Mouse (Mus musculus) urinary bladder, postnatal 14 days (tissue): ENCODE measurements around the gene Ccr1.

Source experiments
- DNase-seq: peaks from one replicate; pipeline ENCODE4 v3.0.0; 2021; ENCODE audit warnings: low spot score

Ccr1 gene

GRCm38 (mm10) chr9:123956892-123957291, 11.6 kb downstream of the Ccr1 start:
- no peak for DNase-seq

GRCm38 (mm10) chr9:123953551-123953950, 14.9 kb downstream of the Ccr1 start:
- DNase-seq, result no peak

- DNase-seq, result no peak
These were observed 17.3 kb downstream of the Ccr1 start for GRCm38 (mm10) chr9:123951176-123951575.

- no peak for DNase-seq
These were observed 19.1 kb downstream of the Ccr1 start for GRCm38 (mm10) chr9:123949432-123949831.

- DNase-seq, result no peak
These were observed 20.7 kb downstream of the Ccr1 start for GRCm38 (mm10) chr9:123947815-123948214.

- DNase-seq, result no peak
These were observed 26.5 kb downstream of the Ccr1 start for GRCm38 (mm10) chr9:123942025-123942424.

GRCm38 (mm10) chr9:123941316-123941715, 27.2 kb downstream of the Ccr1 start:
- DNase-seq, result no peak

GRCm38 (mm10) chr9:123940628-123941027, 27.9 kb downstream of the Ccr1 start:
- DNase-seq, result no peak

- no peak for DNase-seq
These were observed 28.3 kb downstream of the Ccr1 start for GRCm38 (mm10) chr9:123940168-123940567.

GRCm38 (mm10) chr9:123937989-123938388, 30.5 kb downstream of the Ccr1 start:
- DNase-seq, result no peak

GRCm38 (mm10) chr9:123936604-123937280, 31.8 kb downstream of the Ccr1 start:
- DNase-seq, result no peak

GRCm38 (mm10) chr9:123935776-123936175, 32.7 kb downstream of the Ccr1 start:
- no peak for DNase-seq

GRCm38 (mm10) chr9:123935346-123935745, 33.1 kb downstream of the Ccr1 start:
- no peak for DNase-seq

GRCm38 (mm10) chr9:123933716-123934445, 34.6 kb downstream of the Ccr1 start:
- DNase-seq, result no peak

GRCm38 (mm10) chr9:123932911-123933675, 35.4 kb downstream of the Ccr1 start:
- no peak for DNase-seq

GRCm38 (mm10) chr9:123931761-123932700, 36.5 kb downstream of the Ccr1 start:
- DNase-seq, result no peak

- no peak for DNase-seq
These were observed 37.6 kb downstream of the Ccr1 start for GRCm38 (mm10) chr9:123930926-123931325.

- DNase-seq, result no peak
These were observed 38.0 kb downstream of the Ccr1 start for GRCm38 (mm10) chr9:123930476-123930875.

- no peak for DNase-seq
These were observed 38.6 kb downstream of the Ccr1 start for GRCm38 (mm10) chr9:123929936-123930335.

- no peak for DNase-seq
These were observed 39.7 kb downstream of the Ccr1 start for GRCm38 (mm10) chr9:123928759-123929246.

- no peak for DNase-seq
These were observed 40.3 kb downstream of the Ccr1 start for GRCm38 (mm10) chr9:123928118-123928758.
